Mouse (Mus musculus) midbrain, embryonic 14.5 days (tissue): ENCODE data around the gene Grik4. TPM values are rescaled to one million over a fixed set of nuclear protein-coding genes. Genes with fewer than 3 reads are reported as not detected.

Source experiments
- ATAC-seq: fragments of 200-750 bp; cut with Nextera tagmentation; 2 replicates; pipeline ENCODE4 v1.8.0; 2017; ENCODE audit warnings: moderate number of reproducible peaks, moderate library complexity; ENCODE audit not compliant: low FRiP score, low TSS enrichment
- DNase-seq: peaks from one replicate; pipeline ENCODE4 v3.0.0-alpha.2; 2015
- H3K27ac ChIP-seq: fragments of 300-500 bp; sonication (generic); replicated peaks from 2 replicates; pipeline ENCODE4 v1.5.1; 2014; ENCODE audit warnings: mild to moderate bottlenecking, low read depth, low read length, moderate library complexity
- H3K27me3 ChIP-seq: fragments of 300-500 bp; sonication (generic); 2 replicates; pipeline ENCODE4 v1.6.1; 2014; ENCODE audit warnings: low read length, control low read depth, mixed read lengths; ENCODE audit not compliant: control insufficient read depth, insufficient read depth
- H3K36me3 ChIP-seq: fragments of 300-500 bp; sonication (generic); 2 replicates; pipeline ENCODE4 v1.6.1; 2014; ENCODE audit warnings: low read length, control low read depth; ENCODE audit not compliant: control insufficient read depth, insufficient read depth
- H3K4me1 ChIP-seq: fragments of 300-500 bp; sonication (generic); 2 replicates; pipeline ENCODE4 v1.6.1; 2014; ENCODE audit warnings: mild to moderate bottlenecking, antibody characterized with exemption, low read length, control low read depth; ENCODE audit not compliant: control insufficient read depth, insufficient read depth
- H3K4me2 ChIP-seq: fragments of 300-500 bp; sonication (generic); 2 replicates; pipeline ENCODE4 v1.6.1; 2014; ENCODE audit warnings: mild to moderate bottlenecking, low read length, moderate library complexity
- H3K4me3 ChIP-seq: fragments of 300-500 bp; sonication (generic); replicated peaks from 2 replicates; pipeline ENCODE4 v1.5.1; 2014; ENCODE audit warnings: low read depth, low read length
- H3K9ac ChIP-seq: fragments of 300-500 bp; sonication (generic); replicated peaks from 2 replicates; pipeline ENCODE4 v1.6.1; 2014; ENCODE audit warnings: mild to moderate bottlenecking, low read length, moderate library complexity
- H3K9me3 ChIP-seq: fragments of 300-500 bp; sonication (generic); 2 replicates; pipeline ENCODE4 v1.6.1; 2016; ENCODE audit warnings: low read length, control low read depth, mixed read lengths; ENCODE audit not compliant: control insufficient read depth
- WGBS: fragments of 180-500 bp; shearing (Covaris S2); extraction: QIAGEN DNeasy Blood & Tissue Kit; methylation state at CpG from one replicate; pipeline ENCODE4 v1.1.7; 2014; 5-methylcytosine and 5-hydroxymethylcytosine counted together
- polyA plus RNA-seq: library from polyadenylated mRNA; unstranded; fragments of >200 nt; fragmentation: Nextera tagmentation; extraction: Ambion mirVana; gene quantifications from 2 replicates; pipeline ENCODE4 v1.2.1, GENCODE M21; 2014

Gene Grik4
- polyA plus RNA-seq, 1 experiment from 2014 or later: 4.4 TPM

- peaks cover 9% of the 10 kb centered on the region for H3K4me1 ChIP-seq
- ATAC-seq: no peak
- DNase-seq: no peak
- H3K36me3 ChIP-seq: no peaks in the 10 kb centered on the region
- H3K9me3 ChIP-seq: no peaks in the 10 kb centered on the region
- no peak overlapping the region for H3K4me3 ChIP-seq
- no peak overlapping the region for H3K4me2 ChIP-seq
- no peak overlapping the region for H3K27ac ChIP-seq
- H3K27me3 ChIP-seq: no peaks in the 10 kb centered on the region
- WGBS: 84% methylated on average over 10 of the region's 10 CpGs
- H3K9ac ChIP-seq: no peak overlapping the region
Measured at GRCm38 (mm10) chr9:42859959-42860794, 84.1 kb downstream of the Grik4 start.

DNA sequence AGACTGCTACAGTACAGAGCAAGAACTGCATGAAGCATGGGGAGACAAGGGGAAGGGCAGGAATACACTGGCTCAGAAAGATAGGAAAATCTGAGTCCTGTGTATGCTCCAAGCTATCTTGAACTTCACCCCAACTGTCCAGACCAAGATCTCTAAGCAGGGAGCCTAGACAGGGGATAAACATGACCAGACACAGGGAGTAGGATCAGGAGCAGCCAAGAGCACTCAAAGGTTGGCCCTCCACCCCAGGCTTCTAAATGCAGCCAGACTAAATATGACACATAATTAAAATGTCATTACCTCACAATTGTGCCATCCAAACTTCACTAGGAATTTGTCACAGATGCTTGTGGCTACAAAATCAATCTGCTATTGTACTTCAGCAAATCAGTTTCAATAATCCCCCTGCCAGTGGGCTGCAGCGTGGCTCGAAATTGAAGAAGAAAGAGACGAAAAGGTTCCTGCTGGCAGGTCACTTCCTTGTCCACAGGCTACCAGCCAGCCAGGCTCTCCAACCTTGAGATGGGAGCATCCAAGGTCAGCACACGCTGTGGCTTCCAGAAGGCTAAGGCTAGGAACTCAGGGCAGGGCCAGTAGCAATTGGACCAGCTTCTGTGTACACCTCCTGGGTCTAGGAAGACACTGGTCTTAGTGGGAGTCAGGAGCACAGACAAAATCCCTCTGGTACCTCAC, 85.1 kb downstream of the Grik4 start:
- no peak overlapping the region for H3K4me3 ChIP-seq

DNA sequence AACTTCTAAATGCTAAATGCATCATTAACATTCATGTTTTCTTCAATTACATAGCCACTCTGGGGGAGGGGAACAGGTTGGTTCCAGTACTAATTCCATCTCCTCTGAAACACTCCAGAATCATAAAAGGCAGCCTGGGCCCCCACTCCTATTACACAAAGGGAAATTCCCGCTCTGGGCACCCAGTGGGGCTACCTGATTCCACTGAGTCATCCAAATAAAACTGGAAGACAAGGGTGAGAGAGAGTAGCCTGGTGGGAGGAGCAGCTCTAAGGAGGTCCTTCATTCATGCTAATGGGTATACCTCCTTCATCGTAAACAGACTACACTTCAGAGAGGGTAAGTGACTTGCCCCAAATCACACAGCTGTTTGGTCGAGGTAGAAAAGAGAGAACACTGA, 85.7 kb downstream of the Grik4 start:
- ATAC-seq (no peak), DNase-seq (no peak)
- H3K9ac ChIP-seq: no peak overlapping the region
- peaks cover 6% of the 10 kb centered on the region for H3K4me1 ChIP-seq
- no peak overlapping the region for H3K4me3 ChIP-seq
- H3K27ac ChIP-seq: no peak overlapping the region
- no peaks in the 10 kb centered on the region for H3K36me3 ChIP-seq
- H3K9me3 ChIP-seq: no peaks in the 10 kb centered on the region
- no peak overlapping the region for H3K4me2 ChIP-seq
- WGBS: 64% methylated on average over 3 of the region's 3 CpGs
- no peaks in the 10 kb centered on the region for H3K27me3 ChIP-seq

More for the DNA sequence above, 85.1 kb downstream of the Grik4 start:
- no peaks in the 10 kb centered on the region for H3K9me3 ChIP-seq
- H3K9ac ChIP-seq: no peak overlapping the region
- no peak overlapping the region for H3K4me2 ChIP-seq
- 33% methylated on average over 4 of the region's 4 CpGs for WGBS
- H3K4me1 ChIP-seq: peaks cover 9% of the 10 kb centered on the region
- H3K27ac ChIP-seq: no peak overlapping the region
- H3K36me3 ChIP-seq: no peaks in the 10 kb centered on the region
- H3K27me3 ChIP-seq: no peaks in the 10 kb centered on the region
- no peak for ATAC-seq
- no peak for DNase-seq

GRCm38 (mm10) chr9:42857756-42858155, 86.5 kb downstream of the Grik4 start:
- Histone ChIP-seq H3K36me3 (no peaks in the 10 kb centered on the region), H3K27me3 (no peaks in the 10 kb centered on the region), H3K4me1 (no peaks in the 10 kb centered on the region), H3K9me3 (no peaks in the 10 kb centered on the region), H3K4me2 (no peak overlapping the region), H3K4me3 (no peak overlapping the region), H3K27ac (no peak overlapping the region), H3K9ac (no peak overlapping the region)
- ATAC-seq (no peak), DNase-seq (no peak)
- WGBS: 81% methylated on average over 3 of the region's 3 CpGs

GRCm38 (mm10) chr9:42853077-42853476, 91.2 kb downstream of the Grik4 start:
- Histone ChIP-seq H3K27me3 (no peaks in the 10 kb centered on the region), H3K4me2 (no peak overlapping the region), H3K4me3 (no peak overlapping the region), H3K4me1 (no peaks in the 10 kb centered on the region), H3K36me3 (no peaks in the 10 kb centered on the region), H3K27ac (no peak overlapping the region), H3K9ac (no peak overlapping the region), H3K9me3 (no peaks in the 10 kb centered on the region)
- DNase-seq (no peak), ATAC-seq (no peak)
- WGBS: 85% methylated on average over 3 of the region's 3 CpGs

DNA sequence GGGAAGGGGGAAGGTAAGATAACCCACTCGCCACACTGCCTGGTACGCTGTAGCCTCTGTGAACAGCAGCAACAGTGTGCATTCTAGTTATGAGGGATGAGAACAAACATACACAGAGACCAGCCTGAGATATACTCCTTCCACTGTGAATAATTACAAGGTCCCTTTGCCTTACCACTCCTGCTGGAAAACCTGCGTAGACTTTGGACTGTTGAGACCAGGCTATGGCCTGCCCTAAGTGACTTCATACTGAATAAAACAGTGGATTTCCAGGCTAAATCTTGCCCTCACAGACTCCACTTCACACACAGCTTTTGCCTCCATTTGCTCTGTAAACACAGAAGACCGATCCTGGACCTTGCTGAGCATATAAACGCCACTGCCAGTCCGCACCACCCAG, 94.2 kb downstream of the Grik4 start:
- Histone ChIP-seq H3K27ac (no peak overlapping the region), H3K9me3 (no peaks in the 10 kb centered on the region), H3K9ac (no peak overlapping the region), H3K4me1 (0 out of 2 replicates have a peak, but pooled peaks cover 3% of the 10 kb centered on the region), H3K27me3 (no peaks in the 10 kb centered on the region), H3K4me2 (no peak overlapping the region), H3K4me3 (no peak overlapping the region), H3K36me3 (no peaks in the 10 kb centered on the region)
- WGBS: 88% methylated on average over 6 of the region's 6 CpGs
- ATAC-seq (no peak), DNase-seq (no peak)

GRCm38 (mm10) chr9:42848061-42848460, 96.2 kb downstream of the Grik4 start:
- ATAC-seq (no peak), DNase-seq (no peak)
- Histone ChIP-seq H3K27ac (no peak overlapping the region), H3K27me3 (no peaks in the 10 kb centered on the region), H3K9me3 (no peaks in the 10 kb centered on the region), H3K4me2 (no peak overlapping the region), H3K4me1 (peaks cover 7% of the 10 kb centered on the region; the same call in 1 of the 2 replicates), H3K4me3 (no peak overlapping the region), H3K9ac (no peak overlapping the region), H3K36me3 (no peaks in the 10 kb centered on the region)
- WGBS: 21% methylated on average over 8 of the region's 9 CpGs

DNA sequence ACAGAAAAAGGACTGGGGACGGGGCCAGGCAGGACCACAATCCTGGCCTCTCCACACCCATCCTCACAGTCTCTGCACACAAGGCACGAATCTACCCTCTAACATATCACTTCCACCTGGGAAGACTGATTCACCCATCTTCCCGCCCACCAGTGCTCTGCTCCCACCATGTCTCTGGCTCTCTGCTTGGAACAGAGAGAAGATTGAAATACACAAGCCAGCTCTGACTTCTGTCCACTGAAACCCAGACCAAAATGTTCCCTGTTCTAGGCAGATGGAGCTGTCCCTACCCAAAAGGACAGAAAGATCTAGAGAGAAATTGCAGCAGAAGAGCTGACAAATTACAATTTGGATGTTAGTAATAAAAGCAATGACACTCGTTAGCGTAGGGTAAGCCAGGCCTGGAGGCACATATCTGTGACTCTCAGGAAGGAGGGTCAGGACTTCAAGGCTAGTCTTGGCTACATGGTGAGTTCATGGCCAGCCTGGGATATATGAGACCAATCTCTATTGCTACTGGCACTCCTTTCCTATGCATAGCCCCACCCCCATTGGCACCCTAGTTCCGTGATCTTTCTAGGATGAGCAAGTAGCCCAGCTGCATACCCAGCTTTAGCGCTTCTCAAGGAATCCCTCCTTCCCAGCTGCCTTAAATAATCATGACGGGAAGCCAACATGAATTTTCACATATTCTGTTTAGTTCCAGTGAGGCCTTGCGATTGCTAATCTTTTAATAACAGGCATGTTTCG, 97.4 kb downstream of the Grik4 start:
- no peak overlapping the region for H3K27ac ChIP-seq
- H3K4me1 ChIP-seq: peaks cover 7% of the 10 kb centered on the region; the same call in 1 of the 2 replicates
- H3K9me3 ChIP-seq: no peaks in the 10 kb centered on the region
- ATAC-seq (no peak), DNase-seq (no peak)
- no peak overlapping the region for H3K4me3 ChIP-seq
- no peaks in the 10 kb centered on the region for H3K27me3 ChIP-seq
- 77% methylated on average over 10 of the region's 10 CpGs for WGBS
- H3K4me2 ChIP-seq: no peak overlapping the region
- H3K36me3 ChIP-seq: no peaks in the 10 kb centered on the region
- no peak overlapping the region for H3K9ac ChIP-seq
